Mouse (Mus musculus) cortical plate, adult 2 months (tissue): Measurements from ENCODE around the gene Adcy5. TPM values are rescaled to one million over a fixed set of nuclear protein-coding genes. Genes with fewer than 3 reads are reported as not detected.
A peak's percentile ranks its signal among the peaks of the same experiment; 100 is the strongest.

Experiments
- H3K27ac ChIP-seq: fragments of 200-500 bp; 2 replicates; pipeline ENCODE4 v1.5.1; 2012; ENCODE audit warnings: low read length, control low read depth, inconsistent platforms; ENCODE audit not compliant: insufficient read depth
- H3K4me1 ChIP-seq: fragments of 200-500 bp; 2 replicates; pipeline ENCODE4 v1.6.1; 2011; ENCODE audit warnings: low read length; ENCODE audit not compliant: control insufficient read depth, insufficient read depth
- H3K4me3 ChIP-seq: fragments of 200-500 bp; 2 replicates; pipeline ENCODE4 v1.5.1; 2011; ENCODE audit warnings: mild to moderate bottlenecking, low read length, control low read depth; ENCODE audit not compliant: insufficient read depth
- CTCF ChIP-seq: fragments of 200-500 bp; IDR thresholded peaks from 2 replicates; pipeline ENCODE4 v1.5.1; 2011; ENCODE audit warnings: mild to moderate bottlenecking, control low read depth, low read length; ENCODE audit not compliant: insufficient read depth; ENCODE audit errors: extremely low read depth
- POLR2A ChIP-seq: fragments of 200-500 bp; IDR thresholded peaks from 2 replicates; pipeline ENCODE4 v1.6.1; 2011; ENCODE audit warnings: mild to moderate bottlenecking, low read length, control low read depth; ENCODE audit not compliant: insufficient read depth; ENCODE audit errors: extremely low read depth
- polyA plus RNA-seq: library from polyadenylated mRNA; depleted of rRNA; stranded (reverse); fragments of >200 nt; gene quantifications from 2 replicates; pipeline ENCODE4 v1.2.3, GENCODE M21; 2012

Gene Adcy5
- polyA plus RNA-seq, 1 experiment: 93.4 TPM

GRCm38 (mm10) chr16:35270945-35271344 is 116.3 kb downstream of the Adcy5 start:
- Histone ChIP-seq H3K4me1 (no peaks in the 10 kb centered on the region; the same call in 1 of the 2 replicates), H3K4me3 (no peak overlapping the region), H3K27ac (no peak overlapping the region)
- no peak for TF ChIP-seq CTCF
- no peak for TF ChIP-seq POLR2A

- Histone ChIP-seq H3K27ac (no peak overlapping the region), H3K4me3 (no peak overlapping the region), H3K4me1 (no peaks in the 10 kb centered on the region; the same call in 1 of the 2 replicates)
- TF ChIP-seq CTCF (0 out of 2 replicates have a peak, but pooled peaks have one; percentile 20), POLR2A (no peak)
Observed at GRCm38 (mm10) chr16:35271572-35271971, 116.9 kb downstream of the Adcy5 start.

- Histone ChIP-seq H3K4me1 (no peaks in the 10 kb centered on the region; the same call in 1 of the 2 replicates), H3K4me3 (no peak overlapping the region), H3K27ac (no peak overlapping the region)
- no peak for TF ChIP-seq CTCF
- no peak for TF ChIP-seq POLR2A
Observed at GRCm38 (mm10) chr16:35272417-35272816, 117.7 kb downstream of the Adcy5 start.

DNA sequence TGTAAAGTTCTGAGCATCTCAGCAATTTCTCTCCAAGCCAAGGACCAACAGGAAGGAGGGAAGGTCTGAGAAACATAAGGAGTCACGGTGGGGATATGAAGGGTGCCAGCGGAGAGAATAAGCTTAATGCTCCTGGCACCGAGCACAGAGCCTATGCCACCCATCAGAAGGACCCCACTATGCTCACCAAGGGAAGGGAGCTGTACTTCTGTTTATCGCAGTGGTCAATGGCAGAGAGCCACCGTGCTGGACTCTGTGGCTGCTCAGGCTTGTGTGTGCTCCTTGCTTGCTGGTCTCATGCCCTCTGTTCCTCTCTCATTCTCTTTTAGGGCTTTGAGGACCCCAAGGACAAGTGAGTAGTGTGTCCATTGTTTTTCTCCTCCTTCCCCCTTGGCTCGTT is 123.5 kb downstream of the Adcy5 start:
- Histone ChIP-seq H3K27ac (no peak overlapping the region), H3K4me3 (no peak overlapping the region), H3K4me1 (no peaks in the 10 kb centered on the region)
- TF ChIP-seq CTCF: no peak
- no peak for TF ChIP-seq POLR2A

GRCm38 (mm10) chr16:35282456-35282855 is 127.8 kb downstream of the Adcy5 start:
- TF ChIP-seq CTCF: no peak
- no peak for TF ChIP-seq POLR2A
- no peaks in the 10 kb centered on the region for H3K4me1 ChIP-seq
- no peak overlapping the region for H3K27ac ChIP-seq
- H3K4me3 ChIP-seq: no peak overlapping the region

- H3K4me1 ChIP-seq: no peaks in the 10 kb centered on the region
- H3K27ac ChIP-seq: no peak overlapping the region
- no peak overlapping the region for H3K4me3 ChIP-seq
- TF ChIP-seq POLR2A (no peak), CTCF (no peak)
Observed at GRCm38 (mm10) chr16:35285821-35286220, 131.1 kb downstream of the Adcy5 start.

- TF ChIP-seq CTCF (no peak), POLR2A (no peak)
- Histone ChIP-seq H3K4me1 (no peaks in the 10 kb centered on the region), H3K27ac (no peak overlapping the region), H3K4me3 (no peak overlapping the region)
Observed at GRCm38 (mm10) chr16:35287244-35287643, 132.6 kb downstream of the Adcy5 start.

GRCm38 (mm10) chr16:35297786-35298185 is 143.1 kb downstream of the Adcy5 start:
- no peak overlapping the region for H3K27ac ChIP-seq
- H3K4me3 ChIP-seq: no peak overlapping the region
- TF ChIP-seq POLR2A: no peak
- no peak for TF ChIP-seq CTCF
- H3K4me1 ChIP-seq: no peaks in the 10 kb centered on the region

GRCm38 (mm10) chr16:35300156-35300555 is 145.5 kb downstream of the Adcy5 start:
- TF ChIP-seq POLR2A (no peak), CTCF (no peak)
- no peak overlapping the region for H3K27ac ChIP-seq
- H3K4me3 ChIP-seq: no peak overlapping the region
- H3K4me1 ChIP-seq: no peaks in the 10 kb centered on the region

- Histone ChIP-seq H3K4me3 (no peak overlapping the region), H3K27ac (no peak overlapping the region), H3K4me1 (no peaks in the 10 kb centered on the region)
- TF ChIP-seq CTCF: no peak
- TF ChIP-seq POLR2A: no peak
Observed at GRCm38 (mm10) chr16:35302441-35303280, 148.0 kb downstream of the Adcy5 start.
